Mouse (Mus musculus) embryonic facial prominence, embryonic 13.5 days (tissue): Measurements from ENCODE around the gene Eea1. TPM values are rescaled to one million over a fixed set of nuclear protein-coding genes. Genes with fewer than 3 reads are reported as not detected.

ENCODE experiments used
- ATAC-seq: fragments of 200-750 bp; cut with Nextera tagmentation; 2 replicates; pipeline ENCODE4 v1.8.0; 2017; ENCODE audit warnings: low read depth; ENCODE audit not compliant: insufficient number of reproducible peaks, insufficient read depth, low FRiP score, low TSS enrichment
- H3K27ac ChIP-seq: fragments of 300-500 bp; sonication (generic); 2 replicates; pipeline ENCODE4 v1.5.1; 2015; ENCODE audit warnings: moderate library complexity, mild to moderate bottlenecking, inconsistent platforms
- H3K27me3 ChIP-seq: fragments of 300-500 bp; sonication (generic); 2 replicates; pipeline ENCODE4 v1.6.1; 2015; ENCODE audit warnings: mild to moderate bottlenecking, inconsistent platforms
- H3K36me3 ChIP-seq: fragments of 300-500 bp; sonication (generic); 2 replicates; pipeline ENCODE4 v1.6.1; 2015; ENCODE audit warnings: mild to moderate bottlenecking, inconsistent platforms
- H3K4me1 ChIP-seq: fragments of 300-500 bp; sonication (generic); 2 replicates; pipeline ENCODE4 v1.6.1; 2015; ENCODE audit warnings: inconsistent platforms
- H3K4me2 ChIP-seq: fragments of 300-500 bp; sonication (generic); 2 replicates; pipeline ENCODE4 v1.6.1; 2015; ENCODE audit warnings: moderate library complexity, mild to moderate bottlenecking, inconsistent platforms
- H3K4me3 ChIP-seq: fragments of 300-500 bp; sonication (generic); 2 replicates; pipeline ENCODE4 v1.5.1; 2015; ENCODE audit warnings: mild to moderate bottlenecking, inconsistent platforms
- H3K9ac ChIP-seq: fragments of 300-500 bp; sonication (generic); 2 replicates; pipeline ENCODE4 v1.6.1; 2015; ENCODE audit warnings: mild to moderate bottlenecking, inconsistent platforms
- H3K9me3 ChIP-seq: fragments of 300-500 bp; sonication (generic); 2 replicates; pipeline ENCODE4 v1.6.1; 2016; ENCODE audit warnings: inconsistent platforms
- WGBS: fragments of 180-500 bp; shearing (Covaris S2); methylation state at CpG from one replicate; pipeline ENCODE4 v1.1.7; 2015; ENCODE audit warnings: mixed read lengths; 5-methylcytosine and 5-hydroxymethylcytosine counted together
- polyA plus RNA-seq: library from polyadenylated mRNA; unstranded; fragments of >200 nt; fragmentation: Nextera tagmentation; extraction: Ambion mirVana; gene quantifications from 2 replicates; pipeline ENCODE4 v1.2.1, GENCODE M21; 2015

Gene Eea1
- polyA plus RNA-seq, result 20.3 and 21.5 TPM in 2 replicates

DNA sequence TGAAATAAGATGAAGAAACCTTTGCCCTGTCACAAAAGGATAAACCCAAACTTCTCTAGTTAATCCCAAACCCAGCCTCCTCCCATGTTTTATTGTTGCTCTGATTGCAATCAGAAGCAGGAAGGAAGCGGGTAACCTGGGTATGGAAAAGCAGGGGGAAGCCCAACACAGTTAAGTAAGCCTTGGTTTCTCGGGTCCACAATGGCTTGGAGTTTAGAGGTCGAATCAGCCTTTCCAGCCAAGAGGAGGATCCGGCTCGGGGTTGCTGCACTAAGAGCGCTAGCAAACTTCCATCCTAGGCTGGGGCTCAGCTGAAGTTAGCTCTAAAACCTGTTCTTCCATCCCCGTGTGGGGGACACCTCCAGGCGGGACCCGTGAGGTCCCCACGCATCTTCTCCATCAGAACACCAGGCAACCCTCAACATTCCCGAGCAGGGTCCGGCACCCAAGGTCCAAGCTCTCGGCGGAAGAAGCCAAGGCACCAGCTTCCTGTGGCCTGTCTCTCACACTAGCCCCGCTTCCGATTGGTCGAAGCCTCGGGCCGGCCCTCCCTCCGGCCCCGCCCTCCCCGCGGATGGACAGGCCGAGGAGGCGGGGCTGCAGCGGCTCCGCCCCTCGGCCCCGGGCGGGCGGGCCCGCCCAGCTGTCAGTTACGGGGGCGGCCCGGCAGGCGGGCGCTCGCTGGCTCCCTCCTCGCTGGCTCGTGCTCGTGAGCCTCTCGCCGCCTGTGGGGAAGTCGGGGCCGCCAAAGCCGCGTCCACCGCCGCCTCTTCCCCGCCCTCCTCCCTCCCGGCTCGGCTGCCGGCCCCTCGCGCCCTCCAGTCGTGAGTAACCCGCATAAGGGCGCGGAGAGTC lies at the start of gene Eea1:
Gene Eea1 (plus strand): TSS at position 605 of the 855 bp plus-strand sequence.
- Histone ChIP-seq H3K4me3 (peak within 1 kb of the TSS; percentile 93), H3K9me3 (no peaks in the 10 kb centered on the region), H3K4me1 (peaks cover 17% of the 10 kb centered on the region), H3K9ac (peak within 1 kb of the TSS; percentile 87), H3K27me3 (no peaks in the 10 kb centered on the region), H3K27ac (peak within 1 kb of the TSS; percentile 78), H3K36me3 (no peaks in the 10 kb centered on the region), H3K4me2 (peak within 1 kb of the TSS; percentile 87)
- under 1% methylated on average over 58 of the region's 59 CpGs for WGBS
- ATAC-seq, result peak; percentile 98

- no peaks in the 10 kb centered on the region for H3K36me3 ChIP-seq
- no peak overlapping the region for H3K27ac ChIP-seq
- peaks cover 9% of the 10 kb centered on the region for H3K4me1 ChIP-seq
- H3K4me3 ChIP-seq, result no peak overlapping the region
- H3K9me3 ChIP-seq, result no peaks in the 10 kb centered on the region
- no peak for ATAC-seq
- no peak overlapping the region for H3K9ac ChIP-seq
- 72% methylated on average over 7 of the region's 7 CpGs for WGBS
- no peaks in the 10 kb centered on the region for H3K27me3 ChIP-seq
- H3K4me2 ChIP-seq, result no peak overlapping the region
These were observed 49.1 kb upstream of the Eea1 start for GRCm38 (mm10) chr10:95891214-95891960.

- H3K4me2 ChIP-seq, result no peak overlapping the region
- no peak overlapping the region for H3K4me3 ChIP-seq
- H3K27me3 ChIP-seq, result no peaks in the 10 kb centered on the region
- H3K9me3 ChIP-seq, result no peaks in the 10 kb centered on the region
- no peaks in the 10 kb centered on the region for H3K36me3 ChIP-seq
- no peak overlapping the region for H3K9ac ChIP-seq
- H3K4me1 ChIP-seq, result peaks cover 9% of the 10 kb centered on the region
- 72% methylated on average over 9 of the region's 9 CpGs for WGBS
- ATAC-seq, result no peak
- H3K27ac ChIP-seq, result no peak overlapping the region
These were observed 48.3 kb upstream of the Eea1 start for GRCm38 (mm10) chr10:95892132-95892531.

DNA sequence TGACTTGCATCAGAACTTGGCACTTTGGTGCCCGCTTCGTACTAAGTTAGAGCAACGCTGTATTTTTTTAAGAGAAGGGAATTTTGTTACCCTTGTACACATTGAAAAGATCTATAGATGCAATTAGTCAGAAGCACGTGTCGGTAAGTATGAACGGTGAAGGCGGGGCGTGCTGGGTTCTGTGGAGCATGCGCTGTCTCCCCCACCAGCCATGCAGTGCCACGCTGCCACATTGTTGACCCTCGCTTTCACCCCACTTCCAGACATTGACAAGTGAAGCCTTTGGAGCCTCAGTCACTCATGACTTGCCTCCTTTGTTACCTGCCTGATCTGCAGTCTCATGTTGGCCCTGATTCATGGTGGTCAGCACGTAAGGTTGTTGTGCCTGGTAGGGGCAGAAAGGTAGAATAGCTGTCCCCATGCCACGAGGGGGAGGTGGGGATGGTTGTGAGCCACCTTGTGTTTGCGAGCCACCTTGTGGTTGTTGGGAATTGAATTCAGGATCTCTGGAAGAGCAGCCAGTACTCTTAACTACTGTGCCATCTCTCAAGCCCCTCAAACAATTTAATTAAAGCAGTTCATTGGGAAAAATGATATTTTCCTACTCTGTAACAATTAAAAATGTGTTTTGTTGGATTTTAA lies 47.0 kb upstream of the Eea1 start:
- no peaks in the 10 kb centered on the region for H3K27me3 ChIP-seq
- no peaks in the 10 kb centered on the region for H3K36me3 ChIP-seq
- no peak overlapping the region for H3K9ac ChIP-seq
- H3K4me3 ChIP-seq, result no peak overlapping the region
- 84% methylated on average over 14 of the region's 14 CpGs for WGBS
- H3K4me1 ChIP-seq, result peaks cover 9% of the 10 kb centered on the region
- ATAC-seq, result no peak
- no peaks in the 10 kb centered on the region for H3K9me3 ChIP-seq
- no peak overlapping the region for H3K4me2 ChIP-seq
- no peak overlapping the region for H3K27ac ChIP-seq

DNA sequence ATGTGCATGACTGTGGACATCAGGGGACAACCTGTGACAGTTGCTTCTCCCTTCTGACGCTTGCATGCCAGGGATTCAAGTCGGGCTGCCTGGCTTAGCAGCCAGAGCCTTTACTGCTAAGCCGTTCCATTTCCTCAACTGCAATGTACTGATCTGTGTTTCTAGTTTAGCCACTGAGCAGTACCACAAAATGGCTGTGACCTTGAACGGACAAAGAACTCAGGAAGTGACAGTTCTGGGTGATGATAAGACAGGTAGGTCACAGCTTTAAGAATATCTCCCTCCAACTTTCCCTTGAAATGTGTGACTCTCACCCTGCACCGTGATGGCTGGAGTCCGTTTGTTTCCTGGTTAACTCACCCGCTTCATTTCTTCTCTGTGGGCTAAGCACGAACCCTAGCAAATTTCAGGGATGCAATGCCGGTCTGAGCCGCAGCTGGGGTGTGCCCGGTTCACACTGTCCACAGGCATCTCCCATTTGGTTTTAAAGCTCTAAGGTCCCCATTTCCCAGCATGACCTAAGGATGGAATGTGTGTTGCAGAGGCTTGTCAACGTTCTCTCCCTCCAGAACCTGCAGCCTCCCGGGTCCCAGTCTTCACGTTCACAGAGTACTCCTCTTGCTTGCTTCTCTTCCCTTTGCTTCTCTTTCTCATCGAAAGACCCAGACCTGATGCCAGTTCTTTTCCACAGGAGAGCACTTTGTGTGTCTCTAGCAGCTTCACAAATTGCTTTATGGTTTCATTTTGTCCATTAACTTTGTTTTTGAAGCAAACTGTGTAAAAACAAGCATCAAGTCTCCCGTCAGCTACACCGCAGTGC lies 46.2 kb upstream of the Eea1 start:
- ATAC-seq, result no peak
- peaks cover 9% of the 10 kb centered on the region for H3K4me1 ChIP-seq
- H3K27me3 ChIP-seq, result no peaks in the 10 kb centered on the region
- WGBS, result 37% methylated on average over 17 of the region's 17 CpGs
- H3K4me3 ChIP-seq, result peak overlapping the region; percentile 37
- H3K9ac ChIP-seq, result peak overlapping the region; percentile 59; the same call in 1 of the 2 replicates
- no peak overlapping the region for H3K27ac ChIP-seq
- no peaks in the 10 kb centered on the region for H3K36me3 ChIP-seq
- H3K9me3 ChIP-seq, result no peaks in the 10 kb centered on the region
- H3K4me2 ChIP-seq, result peak overlapping the region; percentile 60

GRCm38 (mm10) chr10:95894856-95895386 lies 45.5 kb upstream of the Eea1 start:
- WGBS, result 45% methylated on average over 10 of the region's 10 CpGs
- peak overlapping the region; percentile 37 for H3K4me3 ChIP-seq

GRCm38 (mm10) chr10:95898471-95899154 lies 41.8 kb upstream of the Eea1 start:
- no peak overlapping the region for H3K27ac ChIP-seq
- no peaks in the 10 kb centered on the region for H3K36me3 ChIP-seq
- H3K9ac ChIP-seq, result no peak overlapping the region
- peaks cover 9% of the 10 kb centered on the region for H3K4me1 ChIP-seq
- no peaks in the 10 kb centered on the region for H3K9me3 ChIP-seq
- no peaks in the 10 kb centered on the region for H3K27me3 ChIP-seq
- WGBS, result 61% methylated on average over 5 of the region's 5 CpGs
- no peak for ATAC-seq
- H3K4me2 ChIP-seq, result no peak overlapping the region
- no peak overlapping the region for H3K4me3 ChIP-seq

More at GRCm38 (mm10) chr10:95894856-95895386, 45.5 kb upstream of the Eea1 start:
- Histone ChIP-seq H3K9me3 (no peaks in the 10 kb centered on the region), H3K27ac (no peak overlapping the region), H3K4me2 (peak overlapping the region; percentile 60), H3K9ac (peak overlapping the region; percentile 59; the same call in 1 of the 2 replicates), H3K27me3 (no peaks in the 10 kb centered on the region), H3K36me3 (no peaks in the 10 kb centered on the region), H3K4me1 (peaks cover 9% of the 10 kb centered on the region)
- no peak for ATAC-seq

GRCm38 (mm10) chr10:95904668-95905067 lies 35.8 kb upstream of the Eea1 start:
- Histone ChIP-seq H3K9me3 (no peaks in the 10 kb centered on the region), H3K4me2 (no peak overlapping the region), H3K9ac (no peak overlapping the region), H3K36me3 (no peaks in the 10 kb centered on the region), H3K27me3 (no peaks in the 10 kb centered on the region), H3K4me1 (no peaks in the 10 kb centered on the region), H3K4me3 (no peak overlapping the region), H3K27ac (no peak overlapping the region)
- no peak for ATAC-seq
- 87% methylated on average over 6 of the region's 6 CpGs for WGBS

- H3K9me3 ChIP-seq, result no peaks in the 10 kb centered on the region
- H3K27me3 ChIP-seq, result no peaks in the 10 kb centered on the region
- no peak overlapping the region for H3K4me3 ChIP-seq
- WGBS, result 88% methylated on average over 4 of the region's 4 CpGs
- H3K4me2 ChIP-seq, result no peak overlapping the region
- no peak overlapping the region for H3K9ac ChIP-seq
- no peak overlapping the region for H3K27ac ChIP-seq
- H3K4me1 ChIP-seq, result 0 out of 2 replicates have a peak, but pooled peaks cover 9% of the 10 kb centered on the region
- no peaks in the 10 kb centered on the region for H3K36me3 ChIP-seq
- no peak for ATAC-seq
These were observed 31.1 kb upstream of the Eea1 start for GRCm38 (mm10) chr10:95909246-95909909.

DNA sequence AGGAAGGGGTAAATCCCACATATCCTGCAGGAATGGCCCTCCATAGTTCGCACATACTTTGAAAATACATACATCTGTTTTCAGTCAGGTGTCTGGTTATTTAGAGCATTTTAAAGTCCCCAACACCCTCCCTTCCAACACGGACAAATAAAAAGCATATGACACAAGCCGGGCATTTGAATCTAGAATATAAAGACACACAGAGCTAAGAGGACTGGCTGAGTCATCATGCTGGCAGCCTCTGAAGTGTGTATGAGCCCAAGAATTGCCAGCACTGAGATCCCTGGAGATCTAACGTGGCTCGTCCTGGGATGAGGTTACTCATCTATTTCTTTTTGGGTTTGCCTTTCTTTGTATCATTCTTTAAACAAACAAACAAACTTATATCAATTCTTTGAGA lies 29.4 kb upstream of the Eea1 start:
- H3K36me3 ChIP-seq, result no peaks in the 10 kb centered on the region
- H3K27ac ChIP-seq, result no peak overlapping the region
- H3K4me3 ChIP-seq, result no peak overlapping the region
- 0 out of 2 replicates have a peak, but pooled peaks cover 9% of the 10 kb centered on the region for H3K4me1 ChIP-seq
- no peak overlapping the region for H3K9ac ChIP-seq
- no peak overlapping the region for H3K4me2 ChIP-seq
- no peak for ATAC-seq
- no peaks in the 10 kb centered on the region for H3K9me3 ChIP-seq
- H3K27me3 ChIP-seq, result no peaks in the 10 kb centered on the region
- WGBS, result 32% methylated on average over 5 of the region's 5 CpGs
